Mouse (Mus musculus) forebrain, embryonic 13.5 days (tissue): ENCODE measurements at regions not wholly inside any gene's neighbourhood (a gene's known extent, or its start where the extent isn't known, plus 50 kb on each side); places are given as distances from the start of the nearest gene placed in this dataset.
"Not testable (repeated sequence)": the region's sequence is repeated elsewhere in the genome, so short reads cannot be mapped to it uniquely, and the experiment has no call there.

Source experiments
- ATAC-seq: fragments of 200-750 bp; cut with Nextera tagmentation; 2 replicates; pipeline ENCODE4 v1.8.0; 2017
- H3K27ac ChIP-seq: fragments of 300-500 bp; sonication (generic); 2 replicates; pipeline ENCODE4 v1.5.1; 2015; ENCODE audit warnings: inconsistent platforms, mild to moderate bottlenecking, moderate library complexity
- H3K27me3 ChIP-seq: fragments of 300-500 bp; sonication (generic); 2 replicates; pipeline ENCODE4 v1.6.1; 2015; ENCODE audit warnings: mild to moderate bottlenecking, inconsistent platforms
- H3K36me3 ChIP-seq: fragments of 300-500 bp; sonication (generic); 2 replicates; pipeline ENCODE4 v1.6.1; 2015; ENCODE audit warnings: mild to moderate bottlenecking, inconsistent platforms; ENCODE audit not compliant: poor library complexity, severe bottlenecking
- H3K4me1 ChIP-seq: fragments of 300-500 bp; sonication (generic); 2 replicates; pipeline ENCODE4 v1.6.1; 2015; ENCODE audit warnings: inconsistent platforms
- H3K4me2 ChIP-seq: fragments of 300-500 bp; sonication (generic); 2 replicates; pipeline ENCODE4 v1.6.1; 2015; ENCODE audit warnings: inconsistent platforms, mild to moderate bottlenecking, moderate library complexity
- H3K4me3 ChIP-seq: fragments of 300-500 bp; sonication (generic); 2 replicates; pipeline ENCODE4 v1.5.1; 2015; ENCODE audit warnings: mild to moderate bottlenecking, inconsistent platforms
- H3K9ac ChIP-seq: fragments of 300-500 bp; sonication (generic); 2 replicates; pipeline ENCODE4 v1.6.1; 2015; ENCODE audit warnings: mild to moderate bottlenecking, inconsistent platforms
- H3K9me3 ChIP-seq: fragments of 300-500 bp; sonication (generic); replicated peaks from 2 replicates; pipeline ENCODE4 v1.6.1; 2016; ENCODE audit warnings: inconsistent platforms
- WGBS: fragments of 180-500 bp; shearing (Covaris S2); methylation state at CpG from one replicate; pipeline ENCODE4 v1.1.7; 2015; 5-methylcytosine and 5-hydroxymethylcytosine counted together

DNA sequence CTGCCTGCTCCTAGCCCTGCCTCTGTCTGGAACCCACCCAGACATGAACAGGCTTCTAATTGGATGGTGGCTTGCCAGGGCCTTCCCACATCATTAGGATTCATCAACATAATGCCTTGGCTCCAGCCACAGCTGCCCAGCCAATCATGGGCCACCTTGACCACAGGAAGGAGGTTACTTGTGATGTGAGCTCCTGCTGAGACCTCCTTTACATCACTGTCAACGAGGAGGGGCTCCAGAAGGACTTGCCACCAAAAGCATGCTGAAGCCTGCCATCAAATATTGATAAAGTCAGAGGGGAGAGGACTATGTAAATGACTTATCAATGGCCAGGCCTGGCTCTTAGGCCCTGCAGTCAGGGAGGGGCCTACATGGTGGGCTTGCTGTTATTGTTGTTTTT is 175.6 kb downstream of the Map1s start:
- not testable (repeated sequence) for H3K9me3 ChIP-seq, H3K4me2 ChIP-seq, H3K4me3 ChIP-seq, H3K9ac ChIP-seq, H3K4me1 ChIP-seq, H3K27ac ChIP-seq, H3K27me3 ChIP-seq, H3K36me3 ChIP-seq, ATAC-seq
- WGBS: 4% methylated on average over 1 of the region's 1 CpGs

GRCm38 (mm10) chr8:71127131-71127530 is 145.4 kb upstream of the Myo9b start:
- H3K4me3 ChIP-seq, H3K4me2 ChIP-seq, H3K4me1 ChIP-seq, H3K27me3 ChIP-seq, H3K27ac ChIP-seq, ATAC-seq, H3K9me3 ChIP-seq, H3K9ac ChIP-seq, H3K36me3 ChIP-seq: not testable (repeated sequence)
- WGBS: 40% methylated on average over 2 of the region's 2 CpGs

- H3K4me3 ChIP-seq: no peak overlapping the region
- H3K9ac ChIP-seq: no peak overlapping the region
- WGBS: 65% methylated on average over 4 of the region's 4 CpGs
- no peaks in the 10 kb centered on the region for H3K27me3 ChIP-seq
- peak; percentile 53; the same call in 1 of the 2 replicates for ATAC-seq
- H3K36me3 ChIP-seq: no peaks in the 10 kb centered on the region
- no peak overlapping the region for H3K4me2 ChIP-seq
- no peaks in the 10 kb centered on the region for H3K4me1 ChIP-seq
- H3K9me3 ChIP-seq: no peaks in the 10 kb centered on the region
- H3K27ac ChIP-seq: no peak overlapping the region
Observed at GRCm38 (mm10) chr8:71130411-71131261, 141.9 kb upstream of the Myo9b start.

DNA sequence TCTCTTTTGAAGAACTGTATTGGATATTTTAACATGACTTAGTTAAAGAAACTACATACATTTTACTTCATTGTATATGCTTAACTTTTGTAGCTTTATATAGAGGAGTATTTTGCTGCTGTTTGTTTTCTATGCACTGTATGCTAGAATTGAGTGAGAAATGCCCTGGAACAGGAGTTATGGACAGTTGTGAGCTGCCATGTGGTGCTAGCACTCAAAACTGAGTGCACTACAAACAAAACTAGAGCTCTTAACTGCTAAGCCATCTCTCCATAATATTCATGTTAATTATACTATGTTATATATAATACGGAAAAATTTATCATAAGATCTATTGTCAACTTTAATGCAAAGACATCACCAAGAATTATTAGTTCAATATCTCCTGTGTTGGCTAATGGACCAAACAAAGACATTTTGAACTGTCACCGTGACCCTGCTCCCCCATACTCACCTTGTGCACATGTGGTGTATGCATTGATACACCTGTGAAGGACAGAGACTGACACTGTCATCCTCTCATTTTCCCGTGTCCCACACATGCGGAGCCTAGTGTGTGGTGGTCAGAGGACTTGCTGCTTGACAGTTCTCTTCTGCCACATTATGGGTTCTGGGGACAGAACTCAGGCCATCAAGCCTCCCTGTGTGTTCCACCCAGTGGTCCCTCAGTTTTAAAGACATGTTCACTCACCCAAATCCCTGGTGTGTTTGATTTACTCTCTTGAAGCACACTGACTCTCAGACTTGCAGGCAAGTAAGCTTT is 141.0 kb upstream of the Myo9b start:
- 94% methylated on average over 4 of the region's 4 CpGs for WGBS
- H3K36me3 ChIP-seq: no peaks in the 10 kb centered on the region

DNA sequence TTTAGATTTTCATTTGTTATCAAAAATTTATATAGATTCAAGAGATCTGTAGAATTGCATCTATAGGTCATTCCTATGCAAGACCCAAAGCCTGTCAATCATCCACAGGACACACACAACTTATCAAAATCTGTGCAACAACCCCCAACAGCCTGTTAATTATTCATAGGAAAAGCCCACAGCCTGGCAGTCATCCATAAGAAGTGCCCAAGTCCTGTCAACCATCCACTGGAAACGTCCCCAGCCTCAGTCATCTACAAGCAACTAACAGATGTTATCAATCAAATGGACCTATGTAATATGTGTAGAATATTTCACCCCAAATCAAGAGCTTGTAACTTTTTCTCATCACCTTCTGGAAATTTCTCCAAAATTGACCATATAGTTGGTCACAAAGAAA is 139.6 kb upstream of the Myo9b start:
- WGBS: 74% methylated on average over 1 of the region's 1 CpGs
- not testable (repeated sequence) for H3K36me3 ChIP-seq, H3K4me1 ChIP-seq, H3K9me3 ChIP-seq, H3K27ac ChIP-seq, H3K27me3 ChIP-seq, ATAC-seq, H3K4me3 ChIP-seq, H3K4me2 ChIP-seq, H3K9ac ChIP-seq

More for the DNA sequence above, 141.0 kb upstream of the Myo9b start:
- H3K4me3 ChIP-seq: no peak overlapping the region
- H3K9ac ChIP-seq: no peak overlapping the region
- H3K4me2 ChIP-seq: no peak overlapping the region
- no peaks in the 10 kb centered on the region for H3K4me1 ChIP-seq
- H3K9me3 ChIP-seq: no peaks in the 10 kb centered on the region
- no peak overlapping the region for H3K27ac ChIP-seq
- H3K27me3 ChIP-seq: no peaks in the 10 kb centered on the region
- ATAC-seq: no peak

GRCm38 (mm10) chr8:71137131-71137530 is 135.4 kb upstream of the Myo9b start:
- WGBS: 86% methylated on average over 3 of the region's 3 CpGs
- H3K4me3 ChIP-seq, H3K27me3 ChIP-seq, H3K4me2 ChIP-seq, H3K9me3 ChIP-seq, H3K4me1 ChIP-seq, H3K27ac ChIP-seq, H3K9ac ChIP-seq, H3K36me3 ChIP-seq, ATAC-seq: not testable (repeated sequence)

DNA sequence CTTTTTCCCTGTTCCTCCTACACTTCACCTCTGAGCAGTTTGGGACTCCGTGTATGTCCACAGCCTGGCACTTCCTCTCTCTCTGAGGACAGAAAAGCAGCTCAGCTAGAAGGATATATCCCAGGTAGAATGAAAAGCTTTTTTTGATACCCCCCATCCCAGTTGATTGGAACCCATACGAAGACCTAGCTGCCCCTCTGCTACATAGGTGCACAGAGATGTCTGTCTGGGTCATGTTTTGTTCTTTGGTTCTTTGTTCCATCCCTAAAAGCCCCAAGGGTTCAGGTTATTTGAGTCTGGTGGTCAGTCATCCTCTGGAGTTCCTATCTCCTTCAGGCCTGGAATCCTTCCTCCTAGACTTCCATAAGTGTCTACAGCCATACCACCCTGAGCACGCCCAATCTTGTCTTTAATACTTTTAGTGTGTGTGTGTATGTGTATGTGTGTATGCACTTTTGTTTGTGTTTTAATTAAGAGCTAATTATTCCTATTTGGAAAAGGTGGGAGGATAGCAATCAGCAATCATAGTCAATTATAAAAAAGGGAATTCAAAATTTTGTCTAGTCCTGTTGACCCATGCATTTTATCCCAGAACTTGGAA is 130.0 kb upstream of the Myo9b start:
- H3K9ac ChIP-seq, ATAC-seq, H3K4me3 ChIP-seq, H3K27ac ChIP-seq, H3K4me2 ChIP-seq, H3K36me3 ChIP-seq, H3K4me1 ChIP-seq, H3K27me3 ChIP-seq, H3K9me3 ChIP-seq: not testable (repeated sequence)
- 70% methylated on average over 3 of the region's 3 CpGs for WGBS

DNA sequence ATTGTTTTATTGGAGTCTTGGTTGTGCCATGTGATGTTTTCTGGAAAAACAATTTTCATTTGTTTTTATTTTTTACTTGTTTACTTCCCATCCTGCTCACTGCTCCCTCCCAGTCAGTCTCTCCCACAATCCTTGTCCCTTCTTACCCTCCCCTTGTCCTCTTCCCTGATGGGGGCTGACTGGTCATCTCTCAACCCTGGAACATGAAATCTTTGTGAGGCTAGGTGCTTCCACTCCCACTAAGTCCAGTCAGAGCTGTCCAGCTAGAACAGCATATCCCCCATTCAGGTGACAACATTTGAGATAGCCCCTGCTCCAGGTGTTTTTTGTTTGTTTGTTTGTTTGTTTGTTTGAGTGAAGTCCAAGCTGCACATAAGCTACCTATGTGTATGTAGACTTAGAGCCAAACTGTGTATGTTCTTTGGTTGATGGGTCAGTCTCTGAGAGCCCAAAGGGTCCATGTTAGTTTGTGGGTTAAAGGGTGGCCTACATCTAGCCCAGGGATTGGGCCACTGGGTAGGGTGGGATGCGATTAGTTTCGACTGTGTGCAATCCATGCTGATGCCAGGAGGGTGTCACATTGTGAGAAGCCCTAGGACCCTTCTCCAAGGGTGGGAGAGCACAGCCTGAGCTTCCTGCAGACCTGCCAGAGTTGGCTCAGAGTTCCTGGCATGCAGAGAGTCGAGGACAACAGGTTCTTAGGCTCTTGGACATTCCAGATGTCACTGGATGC is 100.9 kb upstream of the Myo9b start:
- H3K4me3 ChIP-seq, ATAC-seq, H3K36me3 ChIP-seq, H3K27ac ChIP-seq, H3K9me3 ChIP-seq, H3K4me1 ChIP-seq, H3K4me2 ChIP-seq, H3K27me3 ChIP-seq, H3K9ac ChIP-seq: not testable (repeated sequence)
- 66% methylated on average over 3 of the region's 3 CpGs for WGBS

DNA sequence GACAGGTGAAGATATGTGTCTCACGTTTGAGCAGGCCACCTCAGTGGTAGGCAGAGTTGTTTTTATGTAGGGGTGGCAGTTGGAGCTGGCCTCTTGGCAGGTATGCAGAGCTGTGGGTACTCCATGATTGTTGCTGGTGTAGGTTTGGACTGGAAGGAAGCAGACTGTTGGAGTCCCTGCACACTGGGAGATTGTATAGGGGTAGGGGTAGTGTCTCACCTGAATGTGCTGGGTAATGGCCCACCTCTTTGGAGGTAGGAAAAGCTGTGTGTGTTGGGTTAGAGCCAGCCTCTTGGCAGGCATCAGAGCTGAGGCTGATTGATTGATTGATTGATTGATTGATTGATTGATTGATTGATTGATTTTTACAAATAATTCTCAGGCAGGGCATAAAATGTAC is 79.6 kb upstream of the Myo9b start:
- 76% methylated on average over 1 of the region's 1 CpGs for WGBS
- ATAC-seq: not testable (repeated sequence)

DNA sequence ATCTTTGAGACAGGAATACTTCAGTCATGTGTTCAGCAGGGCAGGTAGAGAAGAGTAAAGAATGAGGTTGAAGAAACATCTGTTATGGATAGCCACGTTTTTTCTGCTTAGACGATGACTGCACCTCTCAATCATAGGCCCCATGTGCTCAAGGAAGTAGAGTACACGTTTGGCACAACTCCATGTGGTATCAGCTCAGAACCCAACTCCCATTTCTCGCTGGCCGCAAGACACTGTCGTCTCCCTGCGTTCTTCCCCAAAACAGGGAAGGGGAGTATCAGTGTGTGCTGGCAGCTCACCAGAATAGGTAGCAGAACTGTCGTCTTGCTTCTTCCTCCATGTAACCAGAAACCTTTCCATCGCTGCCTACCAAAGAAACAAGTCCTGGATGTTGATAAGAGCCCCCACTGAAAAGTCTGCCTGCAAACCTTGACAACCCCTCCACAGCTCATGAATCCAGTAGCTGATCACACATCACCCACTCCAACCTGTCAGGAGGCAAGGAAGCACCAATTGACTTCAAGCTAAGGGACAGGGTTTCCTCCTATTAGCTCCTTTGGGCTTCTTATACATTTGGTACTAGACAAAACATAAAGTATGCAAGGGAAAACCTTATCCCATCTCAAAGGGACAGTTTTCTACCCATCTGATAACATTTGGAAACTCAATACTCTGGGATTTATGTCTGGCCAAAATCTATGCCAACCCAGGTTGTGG is 77.3 kb upstream of the Myo9b start:
- not testable (repeated sequence) for H3K9me3 ChIP-seq, H3K27ac ChIP-seq, H3K27me3 ChIP-seq, H3K4me1 ChIP-seq, H3K4me3 ChIP-seq, H3K9ac ChIP-seq, H3K36me3 ChIP-seq, ATAC-seq, H3K4me2 ChIP-seq
- 78% methylated on average over 9 of the region's 9 CpGs for WGBS

More for the DNA sequence above, 79.6 kb upstream of the Myo9b start:
- not testable (repeated sequence) for H3K4me3 ChIP-seq, H3K4me2 ChIP-seq, H3K27ac ChIP-seq, H3K4me1 ChIP-seq, H3K36me3 ChIP-seq, H3K9ac ChIP-seq, H3K9me3 ChIP-seq, H3K27me3 ChIP-seq
